ENCODE assay signal across 26 mouse cellular contexts in genomic region chr9:55250595-55251247, GRCm38 (mm10). TPM values are rescaled to one million over a fixed set of nuclear protein-coding genes. Genes with fewer than 3 reads are reported as not detected.
DNase-seq lines count a peak whose midpoint lies in the region; ATAC-seq and TF ChIP-seq lines count a peak whose summit lies in the region.
"Had no signal": no experiment of that assay in that cellular context is flagged by ENCODE, and none has a peak within 500 bp of the region (broad histone marks: within the 10 kb centered on the region; RNA-seq: fewer than 3 reads in every experiment).

No protein-coding gene starts in this region.

- H3K27ac ChIP-seq in kidney, embryonic 16.5 days (ENCODE audit: low read length) = no peak overlapping the region
- H3K27ac ChIP-seq in intestine, embryonic 14.5 days (ENCODE audit: low read depth) = no peak overlapping the region
- H3K27ac ChIP-seq in small intestine, adult 2 months (ENCODE audit: insufficient read depth, low read depth, low read length) = peak overlapping the region; percentile 97
- H3K27ac ChIP-seq in forebrain, embryonic 10.5 days = no peak overlapping the region
- H3K27ac ChIP-seq: forebrain, embryonic 15.5 days; gastrocnemius, adult 2 months; heart, embryonic 13.5 days; hindbrain, embryonic 14.5 days; limb, embryonic 12.5 days; liver, embryonic 13.5 days; macrophage; midbrain, embryonic 13.5 days; neural tube, embryonic 13.5 days had no signal

- H3K4me1 ChIP-seq in kidney, embryonic 16.5 days (ENCODE audit: insufficient read depth, low read length) = no peaks in the 10 kb centered on the region
- no peaks in the 10 kb centered on the region for H3K4me1 ChIP-seq in intestine, embryonic 14.5 days (replicated peaks; ENCODE audit: control insufficient read depth, insufficient read depth, low read length)
- H3K4me1 ChIP-seq in small intestine, adult 2 months (ENCODE audit: control insufficient read depth, insufficient read depth, insufficient read length, low read length) = peaks cover 17% of the 10 kb centered on the region
- no peaks in the 10 kb centered on the region for H3K4me1 ChIP-seq in forebrain, embryonic 10.5 days
- H3K4me1 ChIP-seq: forebrain, embryonic 15.5 days; heart, embryonic 13.5 days; limb, embryonic 12.5 days; liver, embryonic 13.5 days; midbrain, embryonic 13.5 days; neural tube, embryonic 13.5 days had no signal

- intact Hi-C loops in left cerebral cortex, postnatal 10 days (cut with DNase I) = no loop called here

- TF ChIP-seq POLR2A in small intestine, adult 2 months (IDR thresholded peaks at IDR 0.05; ENCODE audit: low read depth, low read length) = no peak

- no peaks in the 10 kb centered on the region for H3K27me3 ChIP-seq in kidney, embryonic 16.5 days (ENCODE audit: insufficient read depth, low read length)
- H3K27me3 ChIP-seq in intestine, embryonic 14.5 days (replicated peaks; ENCODE audit: control insufficient read depth, insufficient read depth, low read length) = no peaks in the 10 kb centered on the region
- no peaks in the 10 kb centered on the region for H3K27me3 ChIP-seq in small intestine, adult 2 months (ENCODE audit: control insufficient read depth, insufficient read depth, low read length)
- no peaks in the 10 kb centered on the region for H3K27me3 ChIP-seq in forebrain, embryonic 10.5 days (ENCODE audit: poor library complexity, severe bottlenecking)
- H3K27me3 ChIP-seq: forebrain, embryonic 15.5 days; heart, embryonic 13.5 days; limb, embryonic 12.5 days; liver, embryonic 13.5 days; midbrain, embryonic 13.5 days; neural tube, embryonic 13.5 days had no signal

- ATAC-seq in kidney, embryonic 16.5 days (ENCODE audit: low FRiP score, low TSS enrichment) = no peak
- ATAC-seq in intestine, embryonic 14.5 days (replicated peaks; ENCODE audit: low FRiP score, low TSS enrichment, low read depth) = 0 out of 2 replicates have a peak, but pooled peaks have one; percentile 27
- ATAC-seq: activated CD4-positive, CD25-positive, alpha-beta regulatory T cell, adult 4 months; forebrain, embryonic 15.5 days; midbrain, embryonic 13.5 days had no signal

- no peak overlapping the region for H3K4me2 ChIP-seq in kidney, embryonic 16.5 days (replicated peaks; ENCODE audit: low read depth, low read length)
- no peak overlapping the region for H3K4me2 ChIP-seq in intestine, embryonic 14.5 days (ENCODE audit: low read length)
- H3K4me2 ChIP-seq: forebrain, embryonic 15.5 days; heart, embryonic 13.5 days; hindbrain, embryonic 14.5 days; limb, embryonic 12.5 days; liver, embryonic 13.5 days; midbrain, embryonic 13.5 days; neural tube, embryonic 13.5 days had no signal

- no peaks in the 10 kb centered on the region for H3K36me3 ChIP-seq in kidney, embryonic 16.5 days (ENCODE audit: insufficient read depth, low read length)
- H3K36me3 ChIP-seq in intestine, embryonic 14.5 days (ENCODE audit: control insufficient read depth, insufficient read depth, low read length) = no peaks in the 10 kb centered on the region
- H3K36me3 ChIP-seq in small intestine, adult 2 months (ENCODE audit: control insufficient read depth, insufficient read depth, low read length) = no peaks in the 10 kb centered on the region
- no peaks in the 10 kb centered on the region for H3K36me3 ChIP-seq in forebrain, embryonic 10.5 days (replicated peaks)
- H3K36me3 ChIP-seq: forebrain, embryonic 15.5 days; heart, embryonic 13.5 days; limb, embryonic 12.5 days; liver, embryonic 13.5 days; midbrain, embryonic 13.5 days; neural tube, embryonic 13.5 days had no signal

- H3K9me3 ChIP-seq in kidney, embryonic 16.5 days (ENCODE audit: low read length) = no peaks in the 10 kb centered on the region
- H3K9me3 ChIP-seq in intestine, embryonic 14.5 days (ENCODE audit: control insufficient read depth, low read length) = no peaks in the 10 kb centered on the region
- no peaks in the 10 kb centered on the region for H3K9me3 ChIP-seq in forebrain, embryonic 10.5 days
- H3K9me3 ChIP-seq: forebrain, embryonic 15.5 days; heart, embryonic 13.5 days; limb, embryonic 12.5 days; liver, embryonic 13.5 days; midbrain, embryonic 13.5 days; neural tube, embryonic 13.5 days had no signal

- H3K9ac ChIP-seq in kidney, embryonic 16.5 days (replicated peaks; ENCODE audit: low read length) = no peak overlapping the region
- H3K9ac ChIP-seq in intestine, embryonic 14.5 days (ENCODE audit: low read length) = no peak overlapping the region
- H3K9ac ChIP-seq: forebrain, embryonic 15.5 days; heart, embryonic 13.5 days; hindbrain, embryonic 14.5 days; limb, embryonic 12.5 days; liver, embryonic 13.5 days; midbrain, embryonic 13.5 days; neural tube, embryonic 13.5 days had no signal

- H3K4me3 ChIP-seq in kidney, embryonic 16.5 days (ENCODE audit: low read length) = no peak overlapping the region
- H3K4me3 ChIP-seq in intestine, embryonic 14.5 days (ENCODE audit: low read depth, low read length) = no peak overlapping the region
- no peak overlapping the region for H3K4me3 ChIP-seq in small intestine, adult 2 months (ENCODE audit: low read depth, low read length)
- H3K4me3 ChIP-seq in forebrain, embryonic 10.5 days = no peak overlapping the region
- H3K4me3 ChIP-seq: forebrain, embryonic 15.5 days; gastrocnemius, adult 2 months; heart, embryonic 13.5 days; limb, embryonic 12.5 days; liver, embryonic 13.5 days; midbrain, embryonic 13.5 days; neural tube, embryonic 13.5 days had no signal

- TF ChIP-seq CTCF in small intestine, adult 2 months (IDR thresholded peaks at IDR 0.05; ENCODE audit: extremely low read depth, insufficient read length, insufficient replicate concordance, low read depth, low read length) = no peak

- DNase-seq in adrenal gland, postnatal 10 days = peak; percentile 18
- DNase-seq in adrenal gland, adult 18-20 months (ENCODE audit: low spot score in 2 of 2) = no peak
- peak; percentile 5 for DNase-seq in kidney, postnatal 14 days
- no peak for DNase-seq in intestine, embryonic 14.5 days (ENCODE audit: low spot score)
- DNase-seq in forebrain, embryonic 10.5 days (ENCODE audit: extremely low spot score, low spot score) = no peak
- no peak for DNase-seq in left cerebral cortex, postnatal 10 days (ENCODE audit: extremely low spot score in 1 of 2, low spot score in 2 of 2)
- DNase-seq: adrenal gland, postnatal 14 days; cerebellum, adult 11-12 months; cerebellum, adult 9-11 months; gastrocnemius, adult 2 months; heart, postnatal 10 days; liver, embryonic 13.5 days; lung, adult 2 months; lung, postnatal 10 days; right cerebral cortex, postnatal 4 days; thymus, postnatal 4 days had no signal

- 75% methylated on average over 6 of the region's 6 CpGs for WGBS in kidney, embryonic 16.5 days
- WGBS in intestine, embryonic 14.5 days = 68% methylated on average over 6 of the region's 6 CpGs
- WGBS in small intestine, adult 2 months = 29% methylated on average over 6 of the region's 6 CpGs
- 90% methylated on average over 6 of the region's 6 CpGs for WGBS in forebrain, embryonic 10.5 days

RNA-seq across cellular contexts. Expression of gene Fbxo22, which starts 42.0 kb away (rescaled TPM):
- 10 to 100 TPM; 29.6 to 32.2 TPM for total RNA-seq in adrenal gland, postnatal 10 days (2021)
- total RNA-seq in adrenal gland, adult 18-20 months (2021) = 10 to 100 TPM; 31.5 to 33.8 TPM
- 69.5 and 73.4 TPM in 2 replicates for polyA plus RNA-seq in kidney, embryonic 16.5 days (2015; fragmentation: Nextera tagmentation; extraction: Ambion mirVana)
- polyA plus RNA-seq in intestine, embryonic 14.5 days (2014; fragmentation: Nextera tagmentation; extraction: Ambion mirVana) = 57.5 and 63.0 TPM in 2 replicates
- 5.9 and 10.2 TPM in 2 replicates for polyA plus RNA-seq in small intestine, adult 2 months (2012; rRNA removed)
- polyA plus RNA-seq in forebrain, embryonic 10.5 days (2016; fragmentation: Nextera tagmentation; extraction: Ambion mirVana) = 79.6 and 83.0 TPM in 2 replicates
- total RNA-seq in left cerebral cortex, postnatal 10 days (2021) = 10 to 100 TPM; 47.5 to 48.6 TPM

Comparison
In these comparisons a context has a peak if more than half of its experiments do, and no peak if none do; other contexts are left out.
1. DNase-seq: peak in adrenal gland, postnatal 10 days (single experiment) and kidney, postnatal 14 days (single experiment); none in adrenal gland, adult 18-20 months (0 of 2), intestine, embryonic 14.5 days (single experiment), forebrain, embryonic 10.5 days (single experiment) and left cerebral cortex, postnatal 10 days (0 of 2).